Mouse (Mus musculus) brain, embryonic 14.5 days (tissue): ENCODE measurements at regions not wholly inside any gene's neighbourhood (a gene's known extent, or its start where the extent isn't known, plus 50 kb on each side); places are given as distances from the start of the nearest gene placed in this dataset.

ENCODE experiments used
- CTCF ChIP-seq: fragments of 200-500 bp; IDR thresholded peaks from 2 replicates; pipeline ENCODE4 v1.5.1; 2012; ENCODE audit warnings: inconsistent platforms, mild to moderate bottlenecking, moderate library complexity, borderline replicate concordance; ENCODE audit not compliant: insufficient read depth, insufficient read length; ENCODE audit errors: extremely low read depth
- POLR2A ChIP-seq: fragments of 200-500 bp; IDR thresholded peaks from 2 replicates; pipeline ENCODE4 v1.6.1; 2012; ENCODE audit warnings: mild to moderate bottlenecking, inconsistent platforms, borderline replicate concordance; ENCODE audit not compliant: poor library complexity, insufficient read depth, insufficient read length, severe bottlenecking; ENCODE audit errors: extremely low read depth

DNA sequence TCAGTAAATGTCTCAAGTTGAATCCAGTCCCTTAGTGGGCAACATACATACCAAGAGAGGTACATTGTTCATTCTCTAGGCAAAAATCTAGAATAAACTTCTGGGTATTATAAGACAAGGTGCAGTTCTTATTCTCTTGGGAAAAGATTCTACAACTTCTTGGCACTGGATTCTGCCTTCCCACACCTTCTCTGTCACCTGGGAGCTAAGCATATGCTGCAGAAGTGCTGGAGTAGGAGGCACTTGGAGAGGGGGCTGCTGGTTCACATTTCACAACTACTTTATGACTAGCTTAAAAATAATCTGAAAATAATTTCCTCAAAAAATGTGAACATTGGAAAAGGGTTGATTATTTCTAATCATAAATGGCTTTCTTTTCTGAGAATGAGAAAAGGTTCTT lies 602.8 kb downstream of the Btbd3 start:
- TF ChIP-seq POLR2A (no peak), CTCF (no peak)
